In the genomic region with DNA sequence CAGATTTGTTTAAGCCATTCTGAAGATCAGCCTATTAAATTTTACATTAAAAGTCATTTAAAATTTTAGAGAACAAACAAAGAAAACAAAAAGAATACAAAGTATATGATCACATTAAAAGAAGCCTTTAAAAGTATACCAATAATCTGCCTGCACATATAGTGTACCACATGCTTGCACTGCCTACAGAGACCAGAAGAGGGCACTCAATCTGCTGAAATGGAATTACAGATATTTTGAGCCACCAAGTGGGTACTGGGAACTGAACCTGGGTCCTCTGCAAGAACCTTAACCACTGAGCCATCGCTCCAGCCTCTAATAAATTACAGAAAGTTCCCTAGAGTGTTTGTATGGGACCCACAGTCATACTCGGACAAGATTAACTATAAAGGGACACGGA, we compare ENCODE assay signal across 13 mouse cellular contexts. TPM values are rescaled to one million over a fixed set of nuclear protein-coding genes. Genes with fewer than 3 reads are reported as not detected.
DNase-seq lines count a peak whose midpoint lies in the region; TF ChIP-seq lines count a peak whose summit lies in the region.
"Had no signal": no experiment of that assay in that cellular context is flagged by ENCODE, and none has a peak within 500 bp of the region (broad histone marks: within the 10 kb centered on the region; RNA-seq: fewer than 3 reads in every experiment).

No protein-coding gene starts in this region.

- H3K36me3 ChIP-seq in kidney, adult 2 months (ENCODE audit: control insufficient read depth, insufficient read depth, low read length): peaks cover 2% of the 10 kb centered on the region
- peaks cover 7% of the 10 kb centered on the region for H3K36me3 ChIP-seq in splenic B cell, adult 2 months (ENCODE audit: control insufficient read depth, insufficient read depth, low read length, poor library complexity, severe bottlenecking)

- no peaks in the 10 kb centered on the region for H3K4me1 ChIP-seq in kidney, adult 2 months (ENCODE audit: control insufficient read depth, insufficient read depth, low read length)
- H3K4me1 ChIP-seq: embryonic facial prominence, embryonic 12.5 days; forebrain, embryonic 15.5 days; heart, embryonic 12.5 days; neural tube, embryonic 12.5 days had no signal

- no peak for TF ChIP-seq POLR2A in kidney, adult 2 months (IDR thresholded peaks at IDR 0.05; ENCODE audit: low read depth, low read length)

- no peaks in the 10 kb centered on the region for H3K27me3 ChIP-seq in kidney, adult 2 months (replicated peaks; ENCODE audit: control insufficient read depth, insufficient read depth, low read length)
- H3K27me3 ChIP-seq in splenic B cell, adult 2 months (ENCODE audit: control insufficient read depth, insufficient read depth, low read length, poor library complexity, severe bottlenecking): no peaks in the 10 kb centered on the region
- H3K27me3 ChIP-seq: embryonic facial prominence, embryonic 12.5 days; forebrain, embryonic 15.5 days; heart, embryonic 12.5 days; neural tube, embryonic 12.5 days had no signal

- DNase-seq in kidney, adult 2 months: no peak
- no peak for DNase-seq in kidney, adult 11 months
- peak; percentile 16 for DNase-seq in right cerebral cortex, postnatal 4 days
- no peak for DNase-seq in right cerebral cortex, postnatal 14 days
- DNase-seq in MEL-GATA-1-ER (ENCODE audit: extremely low read depth, low read depth): peak; percentile 8
- DNase-seq in splenic B cell, adult 2 months (ENCODE audit: low read depth, low spot score): peak; percentile 37
- no peak for DNase-seq in heart, adult 9 months (ENCODE audit: low spot score in 2 of 2)
- DNase-seq: layer of hippocampus, adult 9-11 months; right cerebral cortex, postnatal 25 days had no signal

- WGBS in kidney, adult 2 months: 100% methylated on average over 3 of the region's 3 CpGs

- TF ChIP-seq CTCF in kidney, adult 2 months (conservative IDR thresholded peaks at IDR 0.05; ENCODE audit: insufficient read depth, insufficient read length, low read depth, low read length): 0 out of 2 replicates have a peak, but pooled peaks have one; percentile 21

- no peak overlapping the region for H3K4me3 ChIP-seq in kidney, adult 2 months (ENCODE audit: insufficient read depth, low read depth, low read length)
- H3K4me3 ChIP-seq: embryonic facial prominence, embryonic 12.5 days; forebrain, embryonic 15.5 days; heart, embryonic 12.5 days; neural tube, embryonic 12.5 days had no signal

- H3K27ac ChIP-seq in kidney, adult 2 months (ENCODE audit: insufficient read depth, low read depth, low read length): no peak overlapping the region
- H3K27ac ChIP-seq: embryonic facial prominence, embryonic 12.5 days; forebrain, embryonic 15.5 days; neural tube, embryonic 12.5 days had no signal

RNA-seq across cellular contexts. Expression of a gene that starts 59.3 kb away (rescaled TPM):
- polyA plus RNA-seq in kidney, adult 2 months (2012; rRNA removed): 59.9 and 69.5 TPM in 2 replicates

Comparison
In these comparisons a context has a peak if more than half of its experiments do, and no peak if none do; other contexts are left out.
1. DNase-seq: peak in right cerebral cortex, postnatal 4 days (single experiment), MEL-GATA-1-ER (single experiment) and splenic B cell, adult 2 months (single experiment); none in kidney, adult 2 months (single experiment), kidney, adult 11 months (single experiment), right cerebral cortex, postnatal 14 days (single experiment) and heart, adult 9 months (0 of 2).